Mouse (Mus musculus) megakaryocyte, adult 5-6 weeks (primary cell): ENCODE results near the gene Adcy6. TPM values are rescaled to one million over a fixed set of nuclear protein-coding genes. Genes with fewer than 3 reads are reported as not detected.

ENCODE experiments used
- ATAC-seq: 2 replicates; pipeline ENCODE4 v1.8.0; 2016; ENCODE audit warnings: mild to moderate bottlenecking, inconsistent platforms; ENCODE audit not compliant: poor library complexity, severe bottlenecking
- total RNA-seq, 2 experiments: library from RNA; stranded (forward) in 1 of 2; stranded (reverse) in 1 of 2; fragments of 153-499, 151-499 nt in 1 of 2; fragments of 221-1000, 200-1000 nt in 1 of 2; gene quantifications; 2 replicates each; pipeline versions ENCODE4 v1.2.3 to v1.2.4; 2015 to 2017

Gene Adcy6
- total RNA-seq, 2 experiments from 2014 or later, result 0.31 to 0.99 TPM

DNA sequence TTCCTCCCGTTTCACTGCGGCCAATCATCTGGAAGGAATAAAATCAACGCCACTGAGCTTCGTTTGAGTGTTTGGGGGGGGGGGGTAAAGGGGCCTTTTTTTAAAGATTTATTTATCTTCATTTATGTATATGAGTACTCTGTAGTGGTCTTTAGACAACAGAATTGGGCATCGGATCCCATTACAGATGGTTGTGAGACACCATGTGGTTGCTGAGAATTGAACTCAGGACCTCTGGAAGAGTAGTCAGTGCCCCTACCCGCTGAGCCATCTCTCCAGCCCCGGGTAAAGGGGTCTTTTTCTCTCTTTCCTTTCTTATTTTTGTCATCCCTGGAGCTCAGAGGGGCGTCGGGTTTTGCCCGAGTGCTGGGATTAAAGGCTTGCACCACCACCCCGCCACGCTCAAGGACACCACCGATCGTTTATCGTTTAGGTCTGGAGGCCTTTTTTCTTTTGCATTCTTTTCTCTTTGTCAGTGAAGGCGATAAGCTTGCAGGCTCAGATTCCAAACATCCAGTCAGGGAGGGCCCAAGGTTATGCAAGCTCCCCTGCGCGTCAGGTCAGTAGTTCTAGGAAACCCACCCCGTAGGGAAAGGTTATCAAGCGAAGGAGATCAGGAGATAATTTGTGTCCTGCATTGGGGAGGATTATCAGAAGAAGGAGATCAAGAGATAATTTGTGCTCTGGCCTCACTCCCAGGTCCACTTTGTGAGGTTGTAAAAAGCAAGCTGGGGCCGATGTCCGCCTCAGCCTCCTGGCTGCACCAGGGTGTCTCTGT, 41.4 kb downstream of the Adcy6 start:
- no peak for ATAC-seq

DNA sequence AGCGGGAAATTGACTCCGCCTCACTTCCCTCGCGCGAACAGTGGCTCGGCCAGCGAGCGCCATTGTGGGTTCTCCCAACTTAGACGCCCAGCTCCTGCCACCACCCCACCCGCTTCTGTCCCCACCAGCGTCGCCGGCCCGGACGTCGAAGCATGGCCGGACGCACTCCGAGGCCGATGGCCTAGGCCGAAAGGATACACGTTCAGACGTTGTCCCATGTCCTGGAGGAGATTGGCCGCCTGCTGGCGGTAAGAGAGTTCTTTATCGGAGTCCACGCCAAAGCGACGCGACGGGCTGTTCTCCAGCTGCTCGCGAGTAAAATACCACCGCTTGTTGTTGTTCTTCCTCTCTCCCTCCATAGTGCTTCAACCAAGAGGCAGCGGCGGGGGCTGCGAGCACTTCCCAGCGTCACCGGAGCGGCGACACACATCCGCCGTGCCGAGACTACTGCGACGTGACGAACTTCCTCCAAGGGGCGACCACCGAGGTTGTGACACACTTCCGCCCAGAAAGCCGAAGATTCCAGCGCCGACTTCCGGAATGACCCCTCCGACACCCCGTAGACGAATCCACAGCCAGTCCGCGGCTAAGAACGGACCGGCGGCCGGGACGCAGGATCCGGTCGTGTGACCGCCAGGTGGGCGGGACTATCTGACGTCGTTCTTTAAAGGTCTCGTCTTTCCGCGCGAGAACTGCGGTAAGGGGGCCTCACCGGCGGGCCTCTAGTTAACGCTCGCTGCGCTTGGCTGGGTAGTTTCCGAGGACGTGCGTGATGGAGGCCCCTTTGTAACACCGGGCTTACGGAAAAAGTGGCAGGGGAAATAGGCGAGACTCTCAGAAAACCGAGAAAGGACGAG, 42.4 kb downstream of the Adcy6 start:
- peak; percentile 89 for ATAC-seq

DNA sequence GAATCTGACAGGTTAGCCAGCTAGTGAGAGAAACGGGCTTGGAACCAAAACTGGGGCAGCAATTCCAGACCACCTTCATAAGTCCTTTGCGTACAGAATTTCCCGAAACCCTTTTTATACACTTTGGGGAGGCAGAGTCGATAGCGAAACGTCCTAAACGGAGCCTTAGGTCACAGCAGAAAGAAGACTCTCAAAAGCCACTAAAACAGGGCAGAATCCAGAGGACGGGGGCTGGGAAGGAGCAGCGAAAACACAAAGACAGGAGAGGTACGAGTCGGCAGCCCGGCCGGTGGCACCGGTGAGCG, 43.0 kb downstream of the Adcy6 start:
- ATAC-seq, result no peak

DNA sequence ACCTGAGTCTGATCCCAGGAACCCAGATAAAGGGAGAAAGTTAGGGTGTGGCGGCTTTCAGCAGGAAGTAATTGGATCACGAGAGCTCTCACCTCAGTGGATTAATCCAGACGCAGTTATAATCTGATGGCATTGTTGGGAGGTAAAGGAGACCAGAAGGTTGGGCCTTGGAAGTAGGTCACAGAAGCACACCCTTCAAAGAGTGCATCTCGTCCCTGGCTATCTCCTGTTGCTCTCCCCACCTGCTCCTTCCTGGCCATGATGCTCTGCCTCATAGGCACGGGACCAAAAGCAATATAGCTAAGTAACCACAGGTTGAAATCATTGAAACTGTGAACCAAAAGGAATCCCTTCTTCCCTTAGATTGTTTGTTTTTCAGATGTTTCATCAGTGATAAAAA, 52.7 kb downstream of the Adcy6 start:
- no peak for ATAC-seq

DNA sequence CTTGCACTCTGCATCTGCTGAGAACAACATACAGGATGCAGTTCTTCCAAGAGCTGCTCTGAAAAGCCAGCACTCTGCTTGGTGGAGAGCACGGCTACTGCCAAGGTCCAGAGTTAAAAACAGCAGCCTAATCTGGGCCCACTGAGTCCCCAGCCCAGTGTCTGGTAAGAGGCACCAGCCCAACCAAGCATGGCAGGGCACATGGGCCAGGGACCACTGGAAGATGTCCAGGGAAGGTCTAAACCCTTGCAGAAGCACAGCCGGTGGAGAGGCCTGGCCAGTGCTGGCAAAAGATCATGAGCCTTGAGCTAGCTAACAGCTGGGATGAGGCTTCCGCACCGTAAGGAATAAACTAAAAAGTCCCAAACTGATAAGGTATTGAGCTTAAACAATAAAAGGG, 54.0 kb downstream of the Adcy6 start:
- ATAC-seq, result no peak

DNA sequence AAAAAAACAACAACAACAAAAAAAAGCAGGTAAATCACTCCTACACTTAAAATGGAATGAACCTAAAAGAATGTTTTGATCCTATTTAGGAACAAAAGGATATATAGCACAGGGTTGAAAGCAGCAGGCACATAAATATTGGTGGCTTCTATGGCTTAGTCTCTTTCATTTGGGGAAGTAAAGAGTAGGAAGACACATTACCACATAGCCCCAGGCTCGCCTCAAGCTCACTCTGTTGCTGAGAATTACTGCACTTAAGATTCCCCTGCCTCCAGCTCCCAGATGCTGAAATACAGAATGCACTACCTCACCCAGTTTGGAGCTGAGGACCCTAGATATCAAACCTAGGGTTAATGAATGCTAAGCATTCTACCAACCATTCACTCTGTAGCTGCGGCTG, 57.1 kb downstream of the Adcy6 start:
- peak; percentile 82 for ATAC-seq

DNA sequence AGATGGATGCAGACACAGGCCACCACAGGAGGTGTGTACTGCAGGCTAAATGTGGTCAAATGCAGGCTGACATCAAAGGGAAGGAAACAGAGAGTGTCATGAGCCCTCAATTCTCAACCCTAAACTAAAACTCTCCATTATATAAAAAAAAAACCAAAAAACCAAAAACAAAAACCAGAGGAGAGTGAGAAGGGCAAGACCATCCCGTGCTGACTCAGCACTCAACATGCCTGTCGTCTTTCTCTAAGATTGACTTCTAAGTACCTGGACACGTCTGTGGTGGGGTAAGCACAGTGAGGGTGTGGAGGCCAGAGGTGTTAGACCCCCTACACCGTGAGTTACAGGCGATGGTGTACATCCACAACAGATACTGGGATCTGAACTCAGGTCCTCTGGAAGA, 63.0 kb downstream of the Adcy6 start:
- ATAC-seq, result no peak

DNA sequence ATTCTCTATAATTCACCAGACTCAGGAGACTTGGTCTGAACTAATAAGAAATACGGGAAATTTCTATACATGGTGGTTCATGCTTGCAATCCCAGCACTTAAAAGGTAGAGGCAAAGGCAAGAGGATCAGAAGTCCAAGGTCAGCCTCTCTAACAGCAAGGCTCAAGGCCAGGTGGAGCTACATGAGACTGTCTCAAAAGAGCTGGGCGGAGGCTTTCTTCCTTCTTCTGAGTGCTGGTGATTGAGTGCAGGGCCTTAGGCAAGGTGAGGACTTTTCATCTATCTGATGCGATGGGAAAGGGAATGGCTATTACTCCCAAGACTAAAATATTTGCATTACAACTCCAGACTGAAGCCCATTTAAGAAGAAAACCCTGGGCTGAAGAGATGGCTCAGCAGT, 64.7 kb downstream of the Adcy6 start:
- no peak for ATAC-seq

DNA sequence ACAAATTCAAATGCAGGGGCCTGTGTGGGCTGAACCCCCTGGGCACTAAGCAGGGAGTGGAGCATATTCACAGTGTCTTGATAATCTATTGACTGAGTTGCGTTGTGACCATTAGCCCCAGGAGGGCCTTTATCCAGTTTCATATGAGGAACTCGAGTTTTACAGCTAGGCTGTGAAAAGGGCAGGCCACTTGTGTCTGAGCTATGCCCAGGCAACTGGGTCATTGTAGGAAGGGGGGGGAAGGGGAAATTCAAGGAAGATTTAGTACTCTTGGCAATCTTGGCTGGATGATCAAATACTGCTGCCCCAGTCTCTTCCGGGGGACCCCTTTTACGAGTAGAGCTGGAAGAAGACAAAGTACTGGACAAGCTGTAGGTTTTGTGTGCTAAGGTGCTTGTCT, 66.5 kb downstream of the Adcy6 start:
- no peak for ATAC-seq

DNA sequence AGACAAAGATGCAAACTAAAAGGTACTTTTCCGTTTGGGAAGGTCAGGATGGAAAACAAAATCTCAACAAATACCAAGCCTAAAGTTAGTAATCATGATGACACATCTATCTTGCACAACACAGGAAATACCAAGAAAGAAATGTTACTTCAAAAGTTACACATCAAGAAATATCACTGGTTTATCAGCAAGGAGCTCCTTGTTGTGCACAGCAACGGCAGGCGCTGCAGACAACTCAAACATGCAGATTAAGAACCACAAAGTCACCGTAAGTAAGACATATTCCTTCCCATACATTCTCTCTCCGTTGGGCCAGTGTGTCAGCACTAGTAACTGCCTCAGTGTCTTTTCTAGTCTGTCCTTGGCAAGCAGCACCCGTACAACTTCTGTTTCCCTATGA, 68.8 kb downstream of the Adcy6 start:
- peak; percentile 81 for ATAC-seq

Other genes starting within 250 kb of the Adcy6 start
- gene Olfr283, start 229.1 kb downstream of the Adcy6 start, total RNA-seq (2015), result not detected in 2 replicates
- not detected in 2 replicates for gene Olfr283, start 229.1 kb downstream of the Adcy6 start, total RNA-seq (2017)
- gene Olfr282, start 178.9 kb downstream of the Adcy6 start, total RNA-seq (2015), result not detected in 2 replicates
- not detected in 2 replicates for gene Olfr282, start 178.9 kb downstream of the Adcy6 start, total RNA-seq (2017)
- not detected in 2 replicates for gene Olfr281, start 157.5 kb downstream of the Adcy6 start, total RNA-seq (2015)
- not detected in 2 replicates for gene Olfr281, start 157.5 kb downstream of the Adcy6 start, total RNA-seq (2017)
- gene OR5BS1P, start 140.2 kb downstream of the Adcy6 start, total RNA-seq (2015), result not detected in 2 replicates
- gene OR5BS1P, start 140.2 kb downstream of the Adcy6 start, total RNA-seq (2017), result not detected in 2 replicates
- gene Lalba, start 127.4 kb downstream of the Adcy6 start, total RNA-seq (2015), result not detected in 2 replicates
- not detected in 2 replicates for gene Lalba, start 127.4 kb downstream of the Adcy6 start, total RNA-seq (2017)
- gene Olfr279, start 117.7 kb downstream of the Adcy6 start, total RNA-seq (2015), result not detected in 2 replicates
- not detected in 2 replicates for gene Olfr279, start 117.7 kb downstream of the Adcy6 start, total RNA-seq (2017)
- gene Kansl2, start 75.8 kb downstream of the Adcy6 start, total RNA-seq (2015), result 36.7 and 42.7 TPM in 2 replicates
- gene Kansl2, start 75.8 kb downstream of the Adcy6 start, total RNA-seq (2017), result 30.4 and 31.8 TPM in 2 replicates
- gene Ccnt1, start 39.2 kb downstream of the Adcy6 start, total RNA-seq (2015), result 33.0 and 38.7 TPM in 2 replicates
- 41.3 and 43.5 TPM in 2 replicates for gene Ccnt1, start 39.2 kb downstream of the Adcy6 start, total RNA-seq (2017)
- 0.46 TPM in 1 of 2 replicates, not detected in the other for gene 4930415O20Rik, start 39.1 kb downstream of the Adcy6 start, total RNA-seq (2015)
- gene 4930415O20Rik, start 39.1 kb downstream of the Adcy6 start, total RNA-seq (2017), result not detected in 2 replicates
- gene Cacnb3, start 20.8 kb upstream of the Adcy6 start, total RNA-seq (2015), result 0.04 TPM in 1 of 2 replicates, not detected in the other
- gene Cacnb3, start 20.8 kb upstream of the Adcy6 start, total RNA-seq (2017), result 0.11 TPM in 1 of 2 replicates, not detected in the other
- 20.2 and 23.4 TPM in 2 replicates for gene Ddx23, start 52.8 kb upstream of the Adcy6 start, total RNA-seq (2015)
- 84.3 and 106 TPM in 2 replicates for gene Ddx23, start 52.8 kb upstream of the Adcy6 start, total RNA-seq (2017)
- 0.73 and 1.6 TPM in 2 replicates for gene Rnd1, start 67.4 kb upstream of the Adcy6 start, total RNA-seq (2015)
- gene Rnd1, start 67.4 kb upstream of the Adcy6 start, total RNA-seq (2017), result 2.9 and 4.3 TPM in 2 replicates
- gene Ccdc65, start 98.1 kb upstream of the Adcy6 start, total RNA-seq (2015), result not detected in 2 replicates
- gene Ccdc65, start 98.1 kb upstream of the Adcy6 start, total RNA-seq (2017), result not detected in 2 replicates
- 0.40 TPM in 1 of 2 replicates, not detected in the other for gene Fkbp11, start 118.1 kb upstream of the Adcy6 start, total RNA-seq (2015)
- gene Fkbp11, start 118.1 kb upstream of the Adcy6 start, total RNA-seq (2017), result 0.33 and 1.4 TPM in 2 replicates
- 28.3 and 35.9 TPM in 2 replicates for gene Arf3, start 153.1 kb upstream of the Adcy6 start, total RNA-seq (2015)
- 33.8 and 37.8 TPM in 2 replicates for gene Arf3, start 153.1 kb upstream of the Adcy6 start, total RNA-seq (2017)
- 0.04 and 0.34 TPM in 2 replicates for gene Wnt10b, start 168.1 kb upstream of the Adcy6 start, total RNA-seq (2015)
- gene Wnt10b, start 168.1 kb upstream of the Adcy6 start, total RNA-seq (2017), result not detected in 2 replicates
- gene Wnt1, start 179.8 kb upstream of the Adcy6 start, total RNA-seq (2015), result not detected in 2 replicates
- not detected in 2 replicates for gene Wnt1, start 179.8 kb upstream of the Adcy6 start, total RNA-seq (2017)
- gene Ddn, start 199.4 kb upstream of the Adcy6 start, total RNA-seq (2015), result not detected in 2 replicates
- gene Ddn, start 199.4 kb upstream of the Adcy6 start, total RNA-seq (2017), result 0.15 and 0.16 TPM in 2 replicates
- 60.5 TPM in 2 replicates for gene Prkag1, start 221.4 kb upstream of the Adcy6 start, total RNA-seq (2015)
- 99.7 and 126 TPM in 2 replicates for gene Prkag1, start 221.4 kb upstream of the Adcy6 start, total RNA-seq (2017)